Mouse (Mus musculus) heart, postnatal 0 days (tissue): ENCODE data around the gene Gm44790.

Experiments
- CTCF ChIP-seq: IDR thresholded peaks from 2 replicates; pipeline ENCODE4 v1.5.1; 2016; ENCODE audit warnings: antibody characterized with exemption, control low read depth, low read depth
- EP300 ChIP-seq: IDR thresholded peaks from 2 replicates; pipeline ENCODE4 v1.6.1; 2016; ENCODE audit warnings: antibody characterized with exemption, low read depth

DNA sequence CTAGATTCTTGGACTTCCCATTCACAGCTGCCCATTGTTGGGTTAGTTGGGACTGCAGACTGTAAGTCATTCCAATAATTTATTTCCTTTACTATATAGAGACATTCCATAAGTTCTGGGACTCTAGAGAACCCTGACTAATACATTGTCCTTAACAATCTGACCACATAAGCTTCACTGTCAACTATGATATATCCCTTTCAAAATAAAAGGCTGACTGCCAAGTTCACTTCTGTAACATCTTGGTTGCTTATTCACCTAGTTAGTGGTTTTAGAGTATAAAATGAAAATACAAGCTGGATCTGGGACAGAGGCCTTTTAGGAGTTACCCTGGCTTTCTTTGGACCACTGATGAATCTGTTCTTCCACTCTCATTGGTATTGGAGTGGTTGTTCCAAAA, 43.9 kb upstream of the Gm44790 start:
- TF ChIP-seq CTCF: no peak
- no peak for TF ChIP-seq EP300
